Mouse (Mus musculus): ENCODE results near the gene Lhfpl2. TPM values are rescaled to one million over a fixed set of nuclear protein-coding genes. Genes with fewer than 3 reads are reported as not detected.

Gene Lhfpl2
- total RNA-seq, 2 experiments from 2014 or later: 14.3 to 15.8 TPM

- DNase-seq (ENCODE audit: low spot score in 2 of 2): peak in 1 of 2 experiments; percentile 15
These were observed 115.1 kb downstream of the Lhfpl2 start for GRCm38 (mm10) chr13:94172533-94173310.

- DNase-seq (ENCODE audit: low spot score in 2 of 2): peak in 1 of 2 experiments; percentile 43
These were observed 116.3 kb downstream of the Lhfpl2 start for GRCm38 (mm10) chr13:94173633-94174576.

GRCm38 (mm10) chr13:94174577-94175279, 117.1 kb downstream of the Lhfpl2 start:
- DNase-seq (ENCODE audit: low spot score in 2 of 2): no peak

- no peak for DNase-seq (ENCODE audit: low spot score in 2 of 2)
These were observed 117.9 kb downstream of the Lhfpl2 start for GRCm38 (mm10) chr13:94175379-94176050.

- no peak for DNase-seq (ENCODE audit: low spot score in 2 of 2)
These were observed 119.6 kb downstream of the Lhfpl2 start for GRCm38 (mm10) chr13:94177148-94177547.

- DNase-seq (ENCODE audit: low spot score in 2 of 2): peak; percentile 68 to 76
These were observed 120.9 kb downstream of the Lhfpl2 start for GRCm38 (mm10) chr13:94178401-94179040.

- no peak for DNase-seq (ENCODE audit: low spot score in 2 of 2)
These were observed 123.2 kb downstream of the Lhfpl2 start for GRCm38 (mm10) chr13:94180477-94181420.

GRCm38 (mm10) chr13:94182026-94182425, 124.4 kb downstream of the Lhfpl2 start:
- DNase-seq (ENCODE audit: low spot score in 2 of 2): no peak

GRCm38 (mm10) chr13:94183372-94184021, 125.9 kb downstream of the Lhfpl2 start:
- no peak for DNase-seq (ENCODE audit: low spot score in 2 of 2)

- DNase-seq (ENCODE audit: low spot score in 2 of 2): no peak
These were observed 127.3 kb downstream of the Lhfpl2 start for GRCm38 (mm10) chr13:94184726-94185456.

- no peak for DNase-seq (ENCODE audit: low spot score in 2 of 2)
These were observed 128.0 kb downstream of the Lhfpl2 start for GRCm38 (mm10) chr13:94185631-94186030.

- DNase-seq (ENCODE audit: low spot score in 2 of 2): no peak
These were observed 130.8 kb downstream of the Lhfpl2 start for GRCm38 (mm10) chr13:94188200-94189086.

GRCm38 (mm10) chr13:94190386-94190785, 132.8 kb downstream of the Lhfpl2 start:
- DNase-seq (ENCODE audit: low spot score in 2 of 2): no peak

- DNase-seq (ENCODE audit: low spot score in 2 of 2): no peak
These were observed 135.6 kb downstream of the Lhfpl2 start for GRCm38 (mm10) chr13:94193227-94193626.

- no peak for DNase-seq (ENCODE audit: low spot score in 2 of 2)
These were observed 141.0 kb downstream of the Lhfpl2 start for GRCm38 (mm10) chr13:94198616-94199015.

- no peak for DNase-seq (ENCODE audit: low spot score in 2 of 2)
These were observed 142.2 kb downstream of the Lhfpl2 start for GRCm38 (mm10) chr13:94199829-94200228.

- peak in 1 of 2 experiments; percentile 35 for DNase-seq (ENCODE audit: low spot score in 2 of 2)
These were observed 147.6 kb downstream of the Lhfpl2 start for GRCm38 (mm10) chr13:94205234-94205633.

All from left cerebral cortex, adult 18-20 months (tissue).